Mouse (Mus musculus): ENCODE data around the gene Gtf2f2.

The Gtf2f2 gene

DNA sequence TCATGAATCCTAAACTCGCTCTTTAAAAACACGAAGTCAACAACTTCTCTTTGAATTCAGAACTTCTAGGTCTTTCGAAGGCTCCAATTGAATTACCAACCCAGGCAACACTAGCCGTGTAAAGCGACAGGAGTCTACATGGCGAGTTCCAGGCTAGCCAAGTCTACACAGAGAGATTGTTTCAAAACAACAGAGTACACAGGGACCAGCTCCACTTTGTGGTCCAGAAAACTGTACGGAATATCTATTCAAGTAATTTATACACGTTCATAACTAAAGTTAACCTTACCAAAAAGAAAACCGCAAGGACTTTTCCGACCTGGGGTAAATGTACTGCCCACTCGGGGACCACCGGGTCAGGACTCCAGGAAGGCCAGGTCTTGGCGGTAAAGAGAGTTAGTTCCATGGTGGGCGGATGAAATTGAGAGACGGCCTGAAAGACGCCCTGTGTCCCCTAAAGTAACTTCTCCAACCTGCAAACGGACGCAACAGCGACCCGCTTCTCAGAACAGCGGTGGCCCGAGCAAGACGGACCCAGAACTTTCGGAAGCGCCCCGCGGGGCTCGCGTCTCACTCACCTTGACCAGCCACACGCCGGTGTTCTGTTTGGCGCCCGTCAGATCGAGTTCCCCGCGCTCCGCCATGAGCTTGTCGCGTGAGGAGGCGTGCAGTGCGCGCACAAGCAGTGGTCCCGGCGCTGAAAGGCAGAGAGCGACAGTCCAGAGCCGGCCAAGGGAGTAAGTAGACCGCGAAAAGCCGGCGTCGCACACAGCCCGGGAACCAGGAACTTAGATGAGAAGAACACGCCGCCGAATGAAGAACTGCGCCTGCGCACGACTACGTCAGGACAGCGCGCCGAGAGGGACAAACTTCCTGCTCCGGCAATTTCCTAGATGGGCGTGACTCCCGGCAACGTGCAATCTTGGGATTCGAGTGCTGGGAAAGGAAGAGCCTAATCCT is at the start of gene Gtf2f2:
Gene Gtf2f2, minus strand, starts transcription at position 764 of the 960 bp plus-strand sequence.
- peak; percentile 95 to 98 for DNase-seq (ENCODE audit: inconsistent age in 2 of 2, low spot score in 1 of 2)

DNA sequence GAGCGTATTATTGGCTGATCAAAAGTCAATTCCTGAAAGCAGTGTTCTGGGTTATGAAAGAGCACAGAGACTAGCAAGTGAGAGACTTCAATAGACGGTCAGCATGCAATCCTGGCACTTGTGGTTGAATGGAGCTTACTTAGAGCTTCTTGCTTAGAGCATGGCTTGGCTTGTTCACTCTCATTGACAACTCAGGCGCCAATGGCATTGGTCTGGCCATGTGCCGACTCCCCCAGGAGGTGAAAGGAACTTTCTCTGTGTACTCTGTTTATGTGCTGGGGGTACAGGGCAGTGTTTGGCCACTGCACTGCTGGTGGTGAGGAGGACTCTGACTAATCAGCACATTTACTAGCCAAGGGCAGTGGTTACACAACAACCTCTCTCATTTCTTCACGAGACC is 48.8 kb upstream of the Gtf2f2 start:
- peak; percentile 25 to 78 for DNase-seq (ENCODE audit: inconsistent age in 2 of 2, low spot score in 1 of 2)

GRCm38 (mm10) chr14:76053726-76054125 is 43.1 kb upstream of the Gtf2f2 start:
- DNase-seq (ENCODE audit: inconsistent age in 2 of 2, low spot score in 1 of 2) = no peak

DNA sequence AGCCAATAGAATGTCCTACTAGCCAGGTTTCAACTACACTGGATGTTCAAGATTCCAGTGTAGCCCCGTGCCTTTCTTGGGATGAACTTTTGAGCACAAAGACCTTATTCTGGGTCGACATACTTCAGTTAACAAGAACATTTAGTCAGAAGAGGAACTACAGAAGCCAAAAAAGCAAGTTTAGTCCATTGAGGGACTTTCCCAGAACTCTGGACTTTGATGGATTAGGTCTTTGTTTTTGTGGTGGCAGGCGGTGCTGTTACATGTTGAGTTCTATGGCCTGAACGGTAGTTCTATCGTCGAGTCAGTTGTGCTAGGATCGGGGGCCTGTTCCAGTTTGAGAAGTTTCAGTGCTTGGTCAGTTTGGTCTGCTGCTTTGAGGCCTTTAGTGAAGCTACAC is 41.3 kb upstream of the Gtf2f2 start:
- no peak for DNase-seq (ENCODE audit: inconsistent age in 2 of 2, low spot score in 1 of 2)

DNA sequence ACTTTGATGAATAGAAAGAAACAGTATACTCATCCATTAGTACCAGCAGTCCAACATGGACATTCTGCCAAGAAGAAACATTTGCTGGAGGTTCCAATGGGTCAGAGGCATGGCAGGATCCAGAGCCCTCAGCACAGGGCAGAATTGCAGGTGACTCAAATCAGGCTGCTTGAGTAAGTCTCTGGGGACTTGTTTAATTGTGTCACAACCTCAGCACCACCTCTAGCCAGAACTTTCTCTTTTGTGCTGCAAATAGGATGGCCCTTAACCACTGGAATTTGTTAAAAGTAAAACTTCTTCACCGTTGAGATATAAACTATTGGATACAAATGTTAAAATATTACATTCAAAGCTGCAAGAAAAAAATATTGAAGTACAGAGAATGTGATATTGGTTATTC is 35.1 kb upstream of the Gtf2f2 start:
- DNase-seq (ENCODE audit: inconsistent age in 2 of 2, low spot score in 1 of 2) = no peak

DNA sequence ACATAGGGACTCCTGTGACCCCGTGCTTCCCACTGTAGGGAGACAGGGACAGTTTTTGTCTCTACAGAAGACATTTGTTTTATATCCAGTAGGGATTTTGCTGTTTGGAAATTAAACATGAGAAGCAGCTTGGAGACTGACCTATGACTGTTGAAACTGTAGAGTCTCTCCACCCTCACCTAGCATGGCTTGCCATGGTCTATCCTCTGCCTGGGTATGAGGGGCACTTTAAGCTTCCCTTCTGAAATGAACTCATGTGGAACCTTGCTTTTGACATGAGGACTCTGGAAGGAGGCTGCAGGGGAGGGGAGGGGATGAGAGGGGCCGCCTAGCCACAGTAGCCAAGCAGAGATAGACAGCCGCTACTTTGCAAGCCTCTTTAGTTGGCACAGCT is 33.5 kb upstream of the Gtf2f2 start:
- no peak for DNase-seq (ENCODE audit: inconsistent age in 2 of 2, low spot score in 1 of 2)

GRCm38 (mm10) chr14:76043251-76044163 is 32.8 kb upstream of the Gtf2f2 start:
- no peak for DNase-seq (ENCODE audit: inconsistent age in 2 of 2, low spot score in 1 of 2)

- no peak for DNase-seq (ENCODE audit: inconsistent age in 2 of 2, low spot score in 1 of 2)
Measured at GRCm38 (mm10) chr14:76033221-76033637, 22.6 kb upstream of the Gtf2f2 start.

GRCm38 (mm10) chr14:76032671-76033136 is 22.0 kb upstream of the Gtf2f2 start:
- no peak for DNase-seq (ENCODE audit: inconsistent age in 2 of 2, low spot score in 1 of 2)

GRCm38 (mm10) chr14:76031117-76031842 is 20.6 kb upstream of the Gtf2f2 start:
- DNase-seq (ENCODE audit: inconsistent age in 2 of 2, low spot score in 1 of 2) = peak; percentile 32 to 71

DNA sequence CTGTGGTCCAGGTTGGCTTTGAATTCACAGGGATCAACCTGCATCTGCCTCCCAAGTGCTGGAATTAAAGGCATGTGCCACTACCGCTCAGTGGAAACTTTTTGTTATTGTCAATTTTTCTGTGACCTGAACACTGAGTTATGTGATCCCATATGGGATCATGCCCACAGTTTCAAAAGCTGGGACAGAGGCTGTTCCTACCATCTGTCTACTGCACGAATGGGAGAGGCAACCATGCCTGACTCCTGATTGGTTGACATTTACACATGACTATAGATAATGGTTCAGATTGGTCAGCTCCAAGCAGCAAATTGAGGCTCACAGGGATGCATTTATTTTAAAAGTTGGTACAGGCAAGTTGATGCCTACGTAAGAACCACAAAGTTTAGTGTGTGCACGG is 14.0 kb upstream of the Gtf2f2 start:
- no peak for DNase-seq (ENCODE audit: inconsistent age in 2 of 2, low spot score in 1 of 2)

- DNase-seq (ENCODE audit: inconsistent age in 2 of 2, low spot score in 1 of 2) = no peak
Measured at GRCm38 (mm10) chr14:76020927-76021719, 10.5 kb upstream of the Gtf2f2 start.

GRCm38 (mm10) chr14:76020259-76020785 is 9.7 kb upstream of the Gtf2f2 start:
- no peak for DNase-seq (ENCODE audit: inconsistent age in 2 of 2, low spot score in 1 of 2)

DNA sequence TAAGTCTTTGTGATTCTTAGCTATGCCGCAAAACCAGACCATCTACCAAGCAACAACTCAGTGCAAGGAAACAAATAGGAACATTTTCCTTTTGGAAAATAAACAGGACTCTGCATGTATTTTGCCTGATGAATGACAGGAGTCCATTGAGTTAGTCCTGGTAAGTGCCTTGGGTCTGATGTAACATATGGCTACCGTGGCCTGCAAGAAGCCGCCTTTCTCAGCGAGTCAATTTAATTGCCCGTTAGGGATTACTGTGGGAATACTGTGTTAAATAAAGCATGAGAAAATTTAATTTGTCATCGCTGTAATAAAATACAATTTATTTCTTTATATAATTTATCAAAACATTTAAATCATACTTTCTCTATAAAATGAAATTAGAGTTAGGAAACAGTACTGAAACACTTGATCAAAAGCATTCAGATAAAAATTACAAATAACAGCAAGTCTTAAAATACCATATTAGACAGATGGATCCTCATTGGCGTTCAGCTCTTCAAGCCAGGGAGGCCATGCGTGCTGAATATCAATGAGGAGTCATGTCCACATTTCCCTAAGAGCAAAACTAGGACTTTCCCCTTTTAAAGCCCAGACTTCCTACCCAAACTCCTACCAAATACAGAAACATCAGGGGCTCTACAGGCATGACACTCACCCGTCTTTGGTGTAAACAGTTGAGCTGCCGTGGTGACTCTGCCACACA is 7.3 kb upstream of the Gtf2f2 start:
- no peak for DNase-seq (ENCODE audit: inconsistent age in 2 of 2, low spot score in 1 of 2)

DNA sequence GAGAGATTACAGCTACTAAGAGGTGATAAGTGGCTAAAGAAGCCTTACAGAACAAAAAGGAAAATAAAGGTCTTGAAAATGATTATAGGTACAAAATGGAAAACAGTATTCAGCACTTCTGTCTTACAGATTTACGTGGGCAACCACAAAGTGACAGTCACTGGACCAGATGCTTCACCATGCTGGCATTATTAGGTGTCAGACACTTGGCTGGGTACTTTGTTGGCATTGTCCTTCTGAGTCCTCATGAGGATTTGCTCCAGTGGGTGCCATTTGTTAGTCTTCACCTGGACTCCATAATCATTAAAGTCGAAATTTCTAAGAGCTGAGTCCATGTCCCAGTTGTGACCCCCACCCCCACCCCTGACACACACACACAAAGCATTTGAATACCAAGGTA is 3.7 kb upstream of the Gtf2f2 start:
- DNase-seq (ENCODE audit: inconsistent age in 2 of 2, low spot score in 1 of 2) = no peak

GRCm38 (mm10) chr14:76011062-76011457 is 395 bp upstream of the Gtf2f2 start:
- DNase-seq (ENCODE audit: inconsistent age in 2 of 2, low spot score in 1 of 2) = no peak

DNA sequence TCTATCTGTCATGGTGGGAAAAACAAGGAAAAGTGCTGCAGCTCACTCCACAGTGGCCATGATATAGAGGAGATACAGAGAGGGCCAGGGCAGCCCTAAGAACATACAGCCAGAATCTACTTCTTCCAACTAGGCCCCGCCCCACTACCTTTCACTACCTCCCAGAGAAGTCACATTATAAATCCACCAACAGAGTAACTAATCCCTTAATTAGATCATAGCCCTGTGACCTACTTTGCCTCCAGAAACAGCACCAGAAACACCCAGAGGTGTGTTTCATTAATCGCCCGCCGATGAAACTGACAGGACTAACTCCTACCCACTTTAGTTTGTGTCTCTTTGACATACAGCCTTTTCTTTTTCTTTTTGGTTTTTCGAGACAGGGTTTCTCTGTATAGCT is 1.5 kb downstream of the Gtf2f2 start:
- DNase-seq (ENCODE audit: inconsistent age in 2 of 2, low spot score in 1 of 2) = no peak

GRCm38 (mm10) chr14:76008174-76008573 is 2.5 kb downstream of the Gtf2f2 start:
- no peak for DNase-seq (ENCODE audit: inconsistent age in 2 of 2, low spot score in 1 of 2)

DNA sequence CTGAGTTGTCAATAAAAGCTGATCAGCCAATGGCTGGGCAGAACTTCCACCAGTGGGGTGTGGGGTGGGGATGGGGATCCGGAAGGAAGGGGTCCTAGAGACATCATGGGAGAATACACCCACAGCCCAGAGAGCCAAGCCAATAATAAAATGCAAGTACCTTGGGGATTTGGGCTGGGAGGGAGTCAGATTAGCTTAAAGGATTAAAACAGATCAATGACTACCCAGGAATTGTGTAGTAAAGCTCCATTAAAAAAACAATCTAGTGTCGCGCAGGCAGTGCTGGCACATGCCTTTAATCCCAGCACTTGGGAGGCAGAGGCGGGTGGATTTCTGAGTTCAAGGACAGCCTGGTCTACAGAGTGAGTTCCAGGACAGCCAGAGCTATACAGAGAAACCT is 5.7 kb downstream of the Gtf2f2 start:
- DNase-seq (ENCODE audit: inconsistent age in 2 of 2, low spot score in 1 of 2) = no peak
